Mouse (Mus musculus) frontal cortex, postnatal 36 days (tissue): ENCODE results near the gene Gm18596.
A peak's percentile ranks its signal among the peaks of the same experiment; 100 is the strongest.
"Not testable (repeated sequence)": the region's sequence is repeated elsewhere in the genome, so short reads cannot be mapped to it uniquely, and the experiment has no call there.

Experiments
- DNase-seq, 2 experiments: peaks; one replicate each; pipeline ENCODE4 v3.0.0; 2022; ENCODE audit warnings: low spot score in 2 of 2

The Gm18596 gene

DNA sequence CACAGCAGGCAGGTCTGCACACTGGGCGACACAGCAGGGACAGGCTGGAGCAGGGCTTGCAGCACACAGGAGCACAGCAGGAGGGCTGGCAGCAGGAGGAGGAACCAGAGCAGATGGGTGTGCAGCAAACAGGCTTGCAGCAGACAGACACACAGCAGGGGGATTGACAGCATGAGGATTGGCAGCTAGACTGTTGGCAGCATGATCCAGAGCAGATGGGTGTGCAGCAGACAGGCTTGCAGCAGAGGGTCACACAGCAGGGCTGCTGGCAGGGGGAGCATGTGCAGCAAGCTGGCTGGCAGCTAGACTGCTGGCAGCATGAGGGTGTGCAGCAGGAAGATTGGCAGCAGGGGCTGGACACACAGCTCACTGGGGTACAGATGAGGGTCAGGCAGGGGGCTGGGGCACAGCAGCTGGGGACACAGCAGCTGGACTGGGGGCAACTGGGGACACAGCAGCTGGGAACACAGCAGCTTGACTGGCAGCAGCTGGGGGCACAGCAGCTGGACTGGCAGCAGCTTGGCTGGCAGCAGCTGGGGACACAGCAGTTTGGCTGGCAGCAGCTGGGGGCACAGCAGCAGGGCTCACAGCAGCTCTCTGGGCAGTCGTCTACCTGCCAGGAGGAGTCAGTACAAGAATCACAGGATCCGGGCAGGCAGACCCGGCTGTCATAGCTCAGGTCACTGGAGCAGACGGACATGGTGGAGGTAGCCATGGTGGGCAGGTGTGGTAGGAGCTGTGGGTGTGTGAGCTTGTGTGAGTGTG is at the start of gene Gm18596:
Gm18596 (minus strand) TSS at position 715 of the 765 bp plus-strand sequence.
- DNase-seq = not testable (repeated sequence)

GRCm38 (mm10) chr10:77788621-77789020 is 46.2 kb upstream of the Gm18596 start:
- no peak for DNase-seq

- DNase-seq = peak in 1 of 2 experiments; percentile 21
Measured at GRCm38 (mm10) chr10:77787876-77788275, 45.4 kb upstream of the Gm18596 start, which contains the start of gene Gm7137. Gm7137 (minus strand) TSS chr10:77788200.

DNA sequence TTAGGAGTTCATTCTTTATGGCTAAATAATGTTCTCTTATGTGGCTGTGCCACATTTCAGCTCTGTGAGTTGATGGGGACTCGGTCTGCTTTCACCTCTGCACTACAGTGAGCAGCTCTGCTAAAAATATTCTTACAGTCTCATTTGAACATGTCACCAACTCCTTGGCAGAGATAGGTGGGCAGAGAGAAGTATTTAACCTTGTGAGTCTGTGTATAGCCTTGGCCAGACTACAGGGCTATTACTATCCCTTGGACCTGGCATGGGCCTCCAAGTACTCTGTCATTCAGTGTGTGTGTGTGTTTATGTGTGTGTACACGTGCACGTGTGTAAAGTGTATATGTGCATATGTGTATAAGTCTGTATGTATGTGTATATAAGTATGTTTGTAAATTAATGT is 41.0 kb upstream of the Gm18596 start:
- not testable (repeated sequence) for DNase-seq

DNA sequence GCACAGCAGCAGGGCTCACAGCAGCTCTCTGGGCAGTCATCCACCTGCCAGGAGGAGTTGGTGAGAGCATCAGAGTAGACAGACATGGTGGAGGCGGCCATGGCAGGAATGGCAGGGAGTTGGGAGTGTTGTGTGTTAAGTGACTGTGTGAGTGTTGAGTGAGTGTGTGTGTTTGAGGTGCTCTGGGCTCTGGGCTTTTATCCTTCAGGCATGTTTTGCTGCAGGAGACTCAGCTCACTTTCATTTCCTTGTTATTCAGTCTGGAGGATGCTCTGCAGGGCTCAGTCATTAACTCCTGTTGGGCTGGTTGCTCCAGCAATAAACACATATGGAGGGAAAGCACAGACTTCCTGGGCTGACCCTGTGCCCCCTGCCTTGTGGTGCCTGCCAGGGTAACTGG is 40.0 kb upstream of the Gm18596 start, which contains the start of gene Gm3250:
Gm3250 (minus strand) TSS at position 101 of the 400 bp plus-strand sequence.
- DNase-seq = not testable (repeated sequence)

GRCm38 (mm10) chr10:77776844-77777243 is 34.4 kb upstream of the Gm18596 start, which contains the start of gene Gm7138:
Gm7138 (minus strand) TSS chr10:77776944.
- not testable (repeated sequence) for DNase-seq

- not testable (repeated sequence) for DNase-seq
Measured at GRCm38 (mm10) chr10:77772142-77772541, 29.7 kb upstream of the Gm18596 start.

DNA sequence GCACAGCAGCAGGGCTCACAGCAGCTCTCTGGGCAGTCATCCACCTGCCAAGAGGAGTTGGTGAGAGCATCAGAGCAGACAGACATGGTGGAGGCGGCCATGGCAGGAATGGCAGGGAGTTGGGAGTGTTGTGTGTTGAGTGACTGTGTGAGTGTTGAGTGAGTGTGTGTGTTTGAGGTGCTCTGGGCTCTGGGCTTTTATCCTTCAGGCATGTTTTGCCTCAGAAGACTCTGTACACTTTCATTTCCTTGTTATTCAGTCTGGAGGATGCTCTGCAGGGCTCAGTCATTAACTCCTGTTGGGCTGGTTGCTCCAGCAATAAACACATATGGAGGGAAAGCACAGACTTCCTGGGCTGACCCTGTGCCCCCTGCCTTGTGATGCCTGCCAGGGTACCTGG is 28.8 kb upstream of the Gm18596 start, which contains the start of gene Gm3238:
Gm3238 (minus strand) TSS at position 101 of the 400 bp plus-strand sequence.
- DNase-seq = not testable (repeated sequence)

DNA sequence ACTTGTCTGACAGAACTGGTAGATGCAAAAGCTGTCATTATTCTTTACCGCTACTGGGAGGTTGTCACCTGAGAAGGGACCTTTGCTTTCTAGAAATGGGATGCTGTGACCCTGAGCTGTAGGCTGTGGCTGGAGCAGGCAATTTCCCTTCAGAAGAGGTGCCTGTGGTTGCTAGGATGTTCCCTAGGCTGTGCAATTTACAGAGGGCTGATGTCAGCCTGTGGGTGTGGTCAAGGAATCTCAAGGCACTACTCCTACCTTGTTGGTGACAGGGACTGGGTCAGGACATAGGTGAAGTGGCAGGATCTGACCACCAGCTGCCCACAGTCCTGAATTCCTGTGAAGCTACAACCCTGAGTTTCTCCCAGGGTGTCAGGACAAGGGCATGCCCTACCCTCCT is 27.3 kb upstream of the Gm18596 start:
- DNase-seq = no peak

DNA sequence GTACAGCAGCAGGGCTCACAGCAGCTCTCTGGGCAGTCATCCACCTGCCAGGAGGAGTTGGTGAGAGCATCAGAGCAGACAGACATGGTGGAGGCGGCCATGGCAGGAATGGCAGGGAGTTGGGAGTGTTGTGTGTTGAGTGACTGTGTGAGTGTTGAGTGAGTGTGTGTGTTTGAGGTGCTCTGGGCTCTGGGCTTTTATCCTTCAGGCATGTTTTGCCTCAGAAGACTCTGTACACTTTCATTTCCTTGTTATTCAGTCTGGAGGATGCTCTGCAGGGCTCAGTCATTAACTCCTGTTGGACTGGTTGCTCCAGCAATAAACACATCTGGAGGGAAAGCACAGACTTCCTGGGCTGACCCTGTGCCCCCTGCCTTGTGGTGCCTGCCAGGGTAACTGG is 17.1 kb upstream of the Gm18596 start, which contains the start of gene Gm3233:
Gm3233 (minus strand) TSS at position 101 of the 400 bp plus-strand sequence.
- DNase-seq = not testable (repeated sequence)

GRCm38 (mm10) chr10:77753448-77753847 is 11.0 kb upstream of the Gm18596 start:
- DNase-seq = no peak

GRCm38 (mm10) chr10:77752312-77752711 is 9.9 kb upstream of the Gm18596 start:
- not testable (repeated sequence) for DNase-seq

DNA sequence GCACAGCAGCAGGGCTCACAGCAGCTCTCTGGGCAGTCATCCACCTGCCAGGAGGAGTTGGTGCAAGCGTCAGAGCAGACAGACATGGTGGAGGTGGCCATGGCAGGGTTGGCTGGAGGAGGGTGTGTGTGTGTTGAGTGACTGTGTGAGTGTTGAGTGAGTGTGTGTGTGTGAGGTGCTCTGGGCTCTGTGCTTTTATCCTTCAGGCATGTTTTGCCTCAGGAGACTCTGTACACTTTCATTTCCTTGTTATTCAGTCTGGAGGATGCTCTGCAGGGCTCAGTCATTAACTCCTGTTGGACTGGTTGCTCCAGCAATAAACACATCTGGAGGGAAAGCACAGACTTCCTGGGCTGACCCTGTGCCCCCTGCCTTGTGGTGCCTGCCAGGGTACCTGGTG is 8.8 kb upstream of the Gm18596 start, which contains the start of gene Gm9736:
Gm9736 (minus strand) TSS at position 101 of the 400 bp plus-strand sequence.
- not testable (repeated sequence) for DNase-seq

DNA sequence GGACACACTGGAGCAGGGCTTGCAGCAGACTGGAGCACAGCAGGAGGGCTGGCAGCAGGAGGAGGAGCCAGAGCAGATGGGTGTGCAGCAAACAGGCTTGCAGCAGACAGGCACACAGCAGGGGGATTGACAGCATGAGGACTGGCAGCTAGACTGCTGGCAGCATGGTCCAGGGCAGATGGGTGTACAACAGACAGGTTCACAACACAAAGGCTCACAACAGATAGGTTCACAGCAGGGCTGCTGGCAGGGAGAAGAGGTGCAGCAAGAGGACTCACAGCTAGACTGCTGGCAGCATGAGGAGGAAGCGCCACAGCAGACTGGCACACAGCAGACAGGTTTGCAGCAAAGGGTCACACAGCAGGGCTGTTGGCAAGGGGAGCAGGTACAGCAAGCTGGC is 8.2 kb upstream of the Gm18596 start:
- DNase-seq = not testable (repeated sequence)

- DNase-seq = no peak
Measured at GRCm38 (mm10) chr10:77738929-77739328, 3.5 kb downstream of the Gm18596 start.

GRCm38 (mm10) chr10:77735928-77736327 is 6.5 kb downstream of the Gm18596 start:
- no peak for DNase-seq

GRCm38 (mm10) chr10:77729241-77729640 is 13.2 kb downstream of the Gm18596 start:
- no peak for DNase-seq

GRCm38 (mm10) chr10:77728280-77728679 is 14.2 kb downstream of the Gm18596 start:
- no peak for DNase-seq

GRCm38 (mm10) chr10:77726186-77726585 is 16.3 kb downstream of the Gm18596 start, which contains the start of gene Gm10100:
Gm10100 (plus strand) TSS chr10:77726486.
- no peak for DNase-seq

- no peak for DNase-seq
Measured at GRCm38 (mm10) chr10:77724855-77725254, 17.6 kb downstream of the Gm18596 start.

DNA sequence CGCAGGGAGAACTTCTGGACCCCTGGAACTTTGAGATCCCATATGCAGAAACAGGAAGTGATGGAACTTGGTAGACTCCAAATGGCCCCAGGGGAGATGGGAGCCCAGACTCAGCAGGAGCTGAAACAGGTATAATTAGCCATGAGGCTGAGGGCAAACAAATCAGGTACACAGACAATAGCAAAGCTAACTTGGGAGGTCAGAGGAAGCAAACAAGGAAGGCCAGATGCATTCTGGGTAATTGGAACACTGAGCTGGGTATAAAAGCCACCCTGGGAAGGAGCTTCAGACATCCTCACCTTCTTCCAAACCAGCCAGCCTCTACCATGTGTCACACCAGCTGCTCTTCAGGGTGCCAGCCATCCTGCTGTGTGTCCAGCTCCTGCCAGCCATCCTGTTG is 22.1 kb downstream of the Gm18596 start, which contains the start of gene Krtap12-1:
Krtap12-1 (plus strand) TSS at position 301 of the 400 bp plus-strand sequence.
- DNase-seq = not testable (repeated sequence)

GRCm38 (mm10) chr10:77715507-77715906 is 26.9 kb downstream of the Gm18596 start, which contains the start of gene Gm10142:
Gm10142 (plus strand) TSS chr10:77715807.
- DNase-seq = no peak

GRCm38 (mm10) chr10:77713734-77714133 is 28.7 kb downstream of the Gm18596 start:
- no peak for DNase-seq
